Mouse (Mus musculus) ovary, adult 18-20 months (tissue): ENCODE results near the gene Rimkla.
"Not testable (repeated sequence)": the region's sequence is repeated elsewhere in the genome, so short reads cannot be mapped to it uniquely, and the experiment has no call there.

Source experiments
- DNase-seq: peaks from one replicate; pipeline ENCODE4 v3.0.0; 2022; ENCODE audit warnings: low spot score, mixed read lengths

Gene Rimkla

DNA sequence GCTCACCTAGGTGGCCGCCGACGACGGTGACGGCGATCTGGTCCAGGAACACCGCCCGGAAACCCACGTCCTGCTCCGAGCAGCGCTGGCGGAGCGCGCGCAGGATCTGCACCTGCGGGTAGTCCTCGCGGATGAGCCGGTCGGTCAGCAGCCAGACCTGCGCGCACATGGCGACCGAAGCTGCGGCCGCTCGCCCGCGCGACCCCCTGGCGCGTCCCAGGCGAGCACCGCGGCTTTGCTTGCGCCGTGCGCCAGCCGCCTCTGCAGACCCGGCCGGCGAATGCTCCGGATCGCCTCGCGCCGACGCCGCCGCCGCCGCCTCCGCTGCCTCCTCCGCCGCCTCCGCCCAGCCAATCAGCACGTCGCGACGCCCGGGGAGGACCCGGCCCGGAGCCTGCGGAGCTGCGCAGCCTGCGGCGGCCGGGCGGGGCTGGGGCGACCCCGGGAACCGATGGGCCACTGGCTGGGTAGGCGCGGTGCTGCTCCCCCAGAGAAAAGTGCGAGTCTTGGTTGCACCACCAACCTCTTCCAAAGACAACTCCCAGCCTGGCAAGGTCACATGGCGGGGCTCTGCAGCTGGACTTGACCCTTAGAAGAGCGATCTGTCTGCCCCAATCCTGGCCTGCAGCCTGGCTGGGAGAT lies at the start of gene Rimkla:
Gene Rimkla, minus strand, starts transcription at position 338 of the 642 bp plus-strand sequence.
- DNase-seq = peak; percentile 56

DNA sequence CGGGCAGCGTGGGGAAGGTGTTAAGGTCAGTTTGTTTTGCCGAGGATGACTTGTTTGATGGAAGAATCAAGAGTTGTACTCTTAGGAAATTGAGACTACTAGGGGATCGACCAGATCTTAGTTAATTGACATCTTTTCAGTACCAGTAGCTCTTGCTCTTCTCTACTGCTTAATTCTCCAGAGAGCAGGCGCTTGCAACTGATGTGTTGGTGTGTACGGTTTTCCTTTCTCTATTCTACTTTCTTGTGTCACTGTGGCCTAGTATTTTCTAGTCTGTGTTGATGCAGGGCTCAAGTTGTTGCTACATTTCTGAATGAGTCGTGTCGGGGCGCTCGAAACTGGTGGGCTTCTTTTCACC lies 48.1 kb upstream of the Rimkla start:
- DNase-seq = no peak

DNA sequence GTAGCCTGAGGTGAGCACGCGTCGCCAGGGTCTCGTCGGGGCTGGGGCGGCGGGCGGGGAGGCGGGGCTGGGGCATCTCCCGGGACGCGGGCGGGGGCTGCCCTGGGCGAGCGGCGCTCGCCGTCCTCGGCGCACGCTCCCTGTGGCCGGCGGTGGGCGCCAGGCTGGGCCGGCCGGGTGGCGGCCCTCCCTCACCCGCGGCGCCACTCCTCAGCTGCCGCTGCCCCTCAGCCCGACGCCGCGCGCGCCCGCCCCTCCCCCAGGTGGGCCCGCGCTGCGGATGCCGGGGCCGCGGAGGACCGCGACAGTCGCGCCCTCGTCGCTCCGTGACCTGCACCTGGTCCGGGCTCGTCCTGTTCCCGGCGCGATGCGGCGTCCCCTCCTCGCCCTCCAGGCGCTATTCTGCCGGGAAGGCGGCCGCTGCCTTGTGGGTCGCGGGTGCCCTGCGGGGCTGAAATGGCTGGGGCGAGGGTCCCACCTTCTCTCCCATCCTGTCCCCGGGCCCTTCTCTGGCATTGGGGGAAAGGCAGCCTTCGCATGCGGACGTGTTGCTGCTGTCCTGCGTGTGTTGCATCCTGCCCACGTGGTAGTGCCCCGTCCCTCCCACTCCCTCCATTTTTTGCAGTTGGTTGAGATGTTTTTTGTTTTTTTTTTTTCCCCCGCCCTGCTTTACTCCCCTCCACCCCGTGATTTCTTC lies 47.6 kb upstream of the Rimkla start:
- DNase-seq = peak; percentile 35

DNA sequence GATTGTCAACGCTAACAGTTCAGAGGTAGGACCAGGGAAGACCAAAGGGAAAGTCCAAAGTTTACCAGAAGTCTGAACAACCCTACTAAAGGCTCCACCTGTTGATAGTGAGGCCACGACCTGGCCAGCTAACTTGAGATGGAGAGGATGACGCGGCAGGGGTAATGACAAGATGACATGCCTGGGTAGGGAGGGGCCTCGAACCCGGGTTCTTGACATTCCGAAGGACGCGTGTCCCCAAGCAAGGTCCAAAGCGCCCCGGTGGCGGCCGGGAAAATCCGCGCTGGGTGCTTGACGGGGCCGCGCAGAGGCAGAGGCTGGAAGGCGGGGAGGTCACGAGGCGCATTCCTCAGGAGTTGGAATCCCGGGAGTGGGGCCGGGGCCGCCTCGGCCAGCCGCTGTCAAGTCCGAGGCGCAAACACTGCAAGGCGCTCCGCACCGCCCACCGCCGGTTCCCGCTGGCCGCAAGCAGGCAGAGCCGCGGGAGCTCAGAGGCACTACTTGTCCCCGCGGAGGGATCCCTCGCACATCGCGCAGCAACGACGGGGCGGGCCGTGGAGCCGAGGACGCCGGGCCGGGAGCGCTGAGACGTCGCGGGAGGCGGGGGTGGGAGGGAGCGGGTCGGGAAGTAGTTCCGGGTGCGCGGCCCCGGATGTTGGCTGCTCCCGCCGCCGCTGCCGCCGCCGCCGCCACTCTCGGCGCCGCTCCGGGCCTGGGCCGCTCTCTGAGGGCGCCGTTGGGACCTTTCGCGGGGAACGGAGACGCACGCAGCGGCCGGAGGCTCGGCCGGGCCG lies 46.8 kb upstream of the Rimkla start, which contains the start of gene Frg2f1:
Gene Frg2f1, minus strand, starts transcription at position 499 of the 794 bp plus-strand sequence.
- peak; percentile 88 for DNase-seq

DNA sequence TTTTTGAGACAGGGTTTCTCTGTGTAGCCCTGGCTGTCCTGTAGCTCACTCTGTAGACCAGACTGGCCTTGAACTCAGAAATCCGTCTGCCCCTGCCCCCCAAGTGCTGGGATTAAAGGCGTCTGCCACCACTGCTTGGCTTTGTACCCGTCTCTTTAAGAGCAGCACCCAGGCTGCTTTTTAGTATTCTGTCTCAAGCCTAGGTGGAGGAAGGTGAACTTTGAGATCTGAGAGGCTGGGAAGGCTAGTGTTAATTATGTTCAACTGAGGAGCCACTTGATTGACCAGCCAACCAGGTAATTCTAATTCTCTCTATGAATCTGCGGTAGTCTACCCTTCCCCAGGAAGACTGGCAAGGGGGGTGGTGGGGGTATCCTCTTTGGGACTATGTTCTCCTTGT lies 45.0 kb upstream of the Rimkla start:
- no peak for DNase-seq

DNA sequence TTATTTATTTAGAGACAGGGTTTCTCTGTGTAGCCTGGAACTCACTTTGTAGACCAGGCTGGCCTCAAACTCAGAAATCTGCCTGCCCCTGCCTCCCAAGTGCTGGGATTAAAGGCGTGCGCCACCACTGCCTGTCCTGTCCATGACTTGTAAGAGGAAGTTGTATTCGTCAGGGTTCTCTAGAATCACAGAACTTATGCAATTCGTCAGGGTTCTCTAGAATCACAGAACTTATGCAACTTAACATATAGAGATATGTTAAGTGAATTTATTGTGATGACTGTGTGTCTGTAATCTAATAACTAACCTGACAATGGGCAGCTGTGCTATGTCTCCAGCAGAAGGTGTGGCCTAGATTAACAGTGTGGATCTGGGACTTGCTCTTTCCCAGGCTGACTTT lies 44.2 kb upstream of the Rimkla start, which contains the start of gene Foxj3:
Gene Foxj3, plus strand, starts transcription at position 390 of the 400 bp plus-strand sequence.
- DNase-seq = not testable (repeated sequence)

DNA sequence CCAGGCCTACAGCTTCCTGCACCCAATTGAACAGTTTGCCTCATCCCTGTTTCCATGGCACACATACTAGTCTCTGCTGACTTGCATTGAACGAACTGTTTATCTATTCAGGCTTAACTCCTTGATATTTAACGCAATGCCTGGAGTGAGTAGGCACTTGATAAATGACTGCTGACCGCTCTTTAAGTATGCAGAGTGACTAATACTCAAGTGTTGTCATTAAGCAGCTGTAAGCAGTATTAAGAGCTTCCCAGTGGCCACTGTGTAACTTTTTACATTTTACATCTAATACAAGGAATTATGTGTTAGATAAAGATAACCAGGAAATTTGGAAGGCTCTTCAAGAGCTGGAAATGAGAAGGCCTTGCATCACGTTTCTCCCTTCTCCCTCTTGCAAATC lies 42.7 kb upstream of the Rimkla start:
- DNase-seq = no peak

DNA sequence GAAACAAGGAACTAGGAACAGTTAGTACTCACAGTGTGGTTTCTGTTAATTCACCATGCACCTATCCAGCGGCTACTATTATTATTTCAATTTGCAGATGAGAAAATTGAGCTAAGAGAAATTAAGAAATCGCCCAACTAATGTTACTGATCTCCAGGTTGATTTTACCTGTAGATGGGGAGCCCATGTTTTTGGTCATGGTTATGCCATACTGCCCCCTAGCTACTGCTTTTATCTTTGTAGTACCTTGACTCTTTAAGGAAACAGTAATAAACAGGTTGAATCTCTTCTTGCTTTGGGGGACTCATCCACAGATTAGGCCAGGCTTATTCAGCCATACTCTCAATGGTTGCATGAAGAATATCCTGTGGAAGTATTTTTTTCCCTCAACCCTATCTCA lies 39.4 kb upstream of the Rimkla start:
- no peak for DNase-seq

DNA sequence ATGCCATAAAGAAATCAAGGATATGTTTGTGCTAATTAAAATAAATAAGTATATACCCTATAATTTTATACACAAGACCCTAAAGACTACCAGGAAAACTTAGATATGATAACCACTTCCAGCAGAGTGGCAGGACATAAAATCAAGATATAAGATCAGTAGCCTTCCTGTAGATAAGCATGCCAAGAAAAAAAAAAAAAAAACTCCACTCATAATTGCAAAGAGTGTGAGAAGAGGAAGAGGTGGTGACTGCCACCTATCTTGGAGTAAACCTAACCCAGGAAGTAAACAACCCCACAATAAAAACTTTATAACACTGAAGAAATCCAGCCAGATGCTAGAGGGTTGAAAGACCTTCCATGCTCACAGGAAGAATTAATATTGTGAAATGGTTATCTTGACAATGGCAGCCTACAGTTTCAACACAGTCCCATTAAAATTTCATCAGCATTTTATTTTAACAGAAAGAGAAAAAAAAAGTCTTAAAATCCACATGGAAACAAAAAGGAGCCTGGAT lies 34.0 kb upstream of the Rimkla start:
- no peak for DNase-seq

DNA sequence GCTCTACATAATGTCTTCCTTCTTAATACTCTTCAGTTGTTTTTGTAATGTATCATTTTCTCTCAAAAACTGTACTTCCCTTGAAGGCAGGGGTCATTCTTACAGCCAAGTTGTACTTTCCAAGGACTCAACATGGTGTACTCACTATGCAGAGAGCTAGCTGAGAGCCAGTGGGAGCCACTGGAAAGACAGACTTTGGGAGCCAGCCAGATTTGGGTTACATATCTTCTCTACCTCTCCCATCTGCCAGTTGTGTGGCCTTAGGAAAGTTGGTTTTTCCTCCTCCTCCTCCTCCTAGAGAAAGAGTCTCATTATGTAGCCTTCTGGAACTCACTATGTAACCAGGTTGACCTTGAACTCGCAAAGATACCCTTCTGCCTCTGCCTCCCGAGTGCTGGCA lies 32.0 kb upstream of the Rimkla start:
- no peak for DNase-seq

DNA sequence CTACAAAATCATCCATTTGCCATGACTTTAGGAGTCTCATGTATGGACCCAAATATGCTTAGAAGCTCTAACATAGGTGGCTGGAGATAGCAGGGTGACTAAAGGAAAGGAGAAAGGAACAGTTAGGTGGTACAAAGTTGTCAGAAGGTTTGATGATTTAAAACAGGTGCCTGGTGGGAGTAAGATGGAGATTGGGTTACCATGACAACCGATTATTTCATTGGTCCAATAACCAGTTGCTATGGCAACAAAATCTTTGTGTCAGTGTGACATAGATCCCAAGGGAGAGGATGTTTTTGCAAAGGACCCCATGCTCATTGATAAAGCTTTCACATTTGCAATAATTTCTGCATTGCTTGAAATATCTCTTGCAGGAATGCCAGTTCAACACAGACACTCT lies 31.6 kb upstream of the Rimkla start:
- DNase-seq = no peak

DNA sequence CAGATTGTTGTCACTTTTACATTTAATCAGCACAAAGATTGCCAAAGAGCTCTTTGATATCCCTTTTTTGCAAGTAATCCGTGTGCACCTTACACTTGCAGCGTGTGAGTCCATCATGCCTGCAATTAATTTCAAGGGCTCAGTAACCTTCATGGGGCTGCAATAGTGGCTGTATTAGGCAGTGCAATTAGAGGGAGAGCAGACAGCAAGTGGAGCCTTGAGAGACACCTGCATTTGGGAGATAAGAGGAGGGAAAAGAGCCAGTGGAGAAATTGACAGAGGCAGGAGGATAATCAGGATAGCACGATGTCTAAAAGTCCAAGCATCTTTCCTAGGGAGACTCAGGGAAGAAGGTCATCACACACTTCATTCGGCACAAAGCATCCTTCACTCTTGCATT lies 31.1 kb upstream of the Rimkla start:
- DNase-seq = no peak

DNA sequence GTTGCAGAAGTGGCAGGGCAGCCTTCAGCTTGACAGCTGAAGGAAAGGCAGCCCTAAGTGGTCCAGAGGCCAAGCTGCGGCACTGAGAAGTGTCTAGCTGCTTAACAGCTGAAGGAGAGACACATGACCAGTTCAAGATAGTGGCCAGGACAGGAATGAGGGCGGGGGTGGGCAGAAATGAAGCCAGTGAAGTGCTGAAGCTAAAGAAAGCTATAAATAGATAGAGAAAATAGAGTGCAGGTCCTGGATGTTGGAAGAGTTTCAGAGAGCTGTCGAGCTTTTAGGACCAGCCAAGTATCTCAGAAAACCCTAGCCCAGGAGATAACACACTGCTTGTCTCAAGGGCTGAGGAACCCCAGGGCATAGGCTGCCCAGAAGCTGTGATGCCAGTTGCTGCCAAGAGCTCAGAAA lies 20.3 kb upstream of the Rimkla start:
- no peak for DNase-seq

DNA sequence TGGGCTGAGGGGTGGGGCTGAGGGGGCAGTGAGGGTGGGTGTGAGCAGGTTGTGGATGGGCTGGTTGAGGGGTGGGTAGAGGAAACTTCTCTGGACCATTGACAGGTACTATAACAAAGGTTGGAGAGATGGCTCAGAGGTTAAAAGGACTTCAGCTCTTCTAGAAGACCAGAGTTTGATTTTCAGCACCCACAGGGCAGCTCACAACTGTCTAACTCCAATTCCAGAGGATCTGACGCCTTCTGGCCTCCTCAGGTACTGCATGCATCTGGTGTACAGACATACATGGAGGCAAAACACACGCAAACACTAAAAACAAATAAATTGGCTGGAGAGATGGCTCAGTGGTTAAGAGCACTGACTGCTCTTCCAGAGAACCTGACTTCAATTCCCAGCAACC lies 19.2 kb upstream of the Rimkla start:
- DNase-seq = no peak

DNA sequence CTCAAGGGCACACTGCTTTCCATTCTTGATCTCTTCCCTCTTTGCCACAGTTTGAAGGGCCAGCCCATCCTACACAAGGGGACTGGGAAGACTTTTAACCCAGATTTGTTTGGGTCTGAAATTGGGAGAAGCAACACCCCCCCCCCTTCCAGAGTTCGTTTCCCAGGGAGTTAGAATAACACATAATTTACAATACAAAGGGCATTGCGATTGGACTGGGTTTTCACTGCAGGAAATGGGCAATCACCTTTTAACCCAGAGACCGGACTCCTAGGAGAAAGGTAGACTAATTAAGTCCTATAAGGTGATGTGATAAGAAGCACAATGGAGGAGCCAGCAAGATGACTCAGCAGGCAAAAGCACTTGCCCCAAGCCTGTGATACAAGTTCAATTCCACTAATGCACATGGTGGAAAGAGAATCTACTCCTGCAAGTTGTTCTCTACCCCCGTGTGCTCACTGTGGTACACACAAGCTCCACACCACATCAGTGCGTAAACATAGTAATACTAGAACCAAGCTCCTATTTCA lies 6.0 kb upstream of the Rimkla start:
- DNase-seq = no peak

DNA sequence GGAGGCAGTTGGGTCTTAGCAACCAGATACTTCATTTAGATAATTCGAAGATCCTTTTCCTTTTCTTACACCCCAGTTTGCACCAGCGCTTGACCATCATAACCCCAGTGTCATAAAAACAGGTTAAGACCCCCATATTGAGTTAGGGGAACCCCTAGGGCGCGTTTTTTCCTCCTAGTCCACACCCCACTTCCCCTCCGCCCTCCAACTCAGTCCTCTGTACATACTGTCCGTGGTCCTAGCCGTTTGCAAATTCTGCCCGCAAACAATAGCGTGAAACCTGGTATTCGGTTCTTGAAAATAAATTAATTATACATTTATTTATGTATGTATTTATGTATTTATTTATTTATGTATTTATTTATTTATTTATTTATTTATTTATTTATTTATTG lies 502 bp upstream of the Rimkla start:
- no peak for DNase-seq

DNA sequence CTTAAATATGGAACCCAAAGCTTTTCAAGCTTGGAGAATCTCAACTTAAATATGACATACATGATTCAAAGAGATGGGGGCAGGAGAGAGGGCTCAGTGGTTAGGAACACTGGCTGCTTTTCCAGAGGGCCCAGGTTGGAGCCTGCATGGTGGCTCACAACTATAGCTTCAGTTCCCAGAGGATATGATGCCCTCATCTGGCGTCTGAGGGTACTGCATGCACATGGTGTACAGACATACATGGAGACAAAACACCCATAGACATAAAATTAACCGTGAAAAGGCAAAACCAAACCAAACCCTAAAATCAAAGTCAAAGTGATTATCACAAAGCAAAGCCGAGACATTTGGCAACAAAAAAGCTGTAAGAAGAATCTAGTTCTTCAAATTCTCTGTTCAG lies 1.6 kb downstream of the Rimkla start:
- DNase-seq = no peak

DNA sequence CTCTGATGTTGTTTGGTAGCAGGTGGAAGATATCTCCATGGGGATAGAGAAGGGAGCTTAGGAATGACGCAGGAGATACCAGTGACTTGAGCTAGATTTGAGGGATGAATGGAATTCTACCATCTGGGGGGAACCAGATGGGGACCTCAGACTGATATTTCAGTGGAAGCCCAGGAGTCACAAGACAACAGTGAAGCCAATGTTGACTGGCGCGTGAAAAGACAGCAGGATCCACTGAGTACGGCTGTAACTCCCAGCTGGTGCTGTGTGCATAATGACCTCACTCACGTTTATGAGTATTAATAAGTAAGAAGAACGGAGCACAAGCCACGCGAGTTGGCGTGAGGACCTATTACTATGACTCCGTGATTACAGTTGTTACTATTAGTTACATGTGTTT lies 2.8 kb downstream of the Rimkla start:
- no peak for DNase-seq

DNA sequence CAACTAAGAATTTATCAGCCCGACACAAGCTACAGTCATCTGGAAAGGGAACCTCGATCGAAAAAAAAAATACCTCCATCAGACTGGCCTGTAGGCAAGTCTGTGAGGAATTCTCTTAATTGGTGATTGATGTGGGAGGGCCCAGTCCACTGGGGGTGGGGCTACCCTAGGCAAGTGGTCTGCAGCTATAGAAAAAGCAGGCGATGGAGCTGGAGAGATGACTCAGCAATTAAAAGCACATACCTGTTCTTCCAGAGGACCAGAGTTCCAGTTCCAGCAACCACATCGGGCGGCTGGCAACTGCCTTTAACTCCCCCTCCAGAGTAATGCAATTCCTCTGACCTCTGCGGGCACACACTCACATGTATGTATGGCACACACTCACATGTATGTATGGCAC lies 7.5 kb downstream of the Rimkla start:
- DNase-seq = no peak

DNA sequence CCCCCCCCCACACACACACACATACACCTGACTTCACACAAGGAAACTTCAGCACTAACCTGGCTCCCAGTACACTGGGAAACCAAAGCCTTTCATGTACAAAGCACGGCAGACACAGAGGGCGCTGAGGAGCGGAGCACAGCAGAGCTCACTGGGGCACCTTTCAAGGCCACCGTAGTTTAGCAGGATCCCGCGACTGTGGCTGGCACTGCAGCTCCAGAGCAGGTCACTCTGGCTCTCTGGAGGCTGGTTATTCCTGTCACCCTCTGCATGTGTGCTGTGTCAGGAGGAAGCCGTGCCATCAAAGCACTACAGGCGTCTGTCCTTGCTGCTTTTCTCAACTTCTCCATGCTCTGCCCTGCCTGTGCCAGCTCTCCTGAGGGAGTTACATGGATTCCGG lies 9.4 kb downstream of the Rimkla start:
- peak; percentile 21 for DNase-seq

DNA sequence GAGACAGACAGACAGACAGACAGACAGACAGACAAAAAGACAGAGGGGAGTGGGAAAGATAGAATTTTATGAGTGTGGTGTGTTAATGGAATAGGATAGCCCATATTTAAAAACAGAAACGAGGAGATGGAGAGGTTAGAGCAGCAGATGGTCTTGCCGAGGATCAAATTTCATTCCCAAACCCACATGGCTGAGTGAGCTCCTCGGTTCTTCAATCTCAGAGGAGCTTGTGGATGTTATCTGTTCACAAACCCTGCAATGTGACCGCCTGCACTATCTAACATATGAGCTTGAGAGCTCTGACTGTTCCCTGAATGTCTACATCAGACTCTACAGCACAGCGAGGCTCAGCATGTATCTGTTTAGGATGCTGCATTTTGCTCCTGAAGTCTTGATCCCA lies 19.3 kb downstream of the Rimkla start:
- no peak for DNase-seq

DNA sequence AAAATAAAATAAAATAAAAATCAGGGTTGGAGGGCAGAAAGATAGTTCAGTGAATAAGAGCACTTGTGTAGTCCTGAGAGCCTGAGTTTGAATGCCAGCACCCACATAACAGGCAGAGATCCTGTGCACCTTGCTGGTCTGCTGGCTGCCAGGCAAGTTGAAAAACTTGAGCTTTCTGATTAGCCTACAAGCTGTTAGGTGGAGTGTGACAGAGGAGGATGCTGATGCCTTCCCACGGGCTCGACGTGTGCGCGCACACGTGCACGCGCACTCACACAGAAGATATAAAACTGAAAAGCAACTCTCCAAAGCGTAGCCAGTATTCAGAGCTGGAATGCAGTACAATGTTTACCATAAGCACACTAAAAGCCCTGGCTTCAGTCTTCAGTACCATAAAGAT lies 19.9 kb downstream of the Rimkla start:
- DNase-seq = no peak
